Mouse (Mus musculus) CH12.LX (cell line): ENCODE measurements around the gene Il5.

Source experiments
- CTCF ChIP-seq, 2 experiments: IDR thresholded peaks in 1 of 2; conservative IDR thresholded peaks in 1 of 2; 2 replicates each; pipeline ENCODE4 v1.5.1; 2011 to 2012; ENCODE audit warnings: low read depth in 2 of 2, low read length in 2 of 2, improper control_type of control experiment in 1 of 2, inconsistent platforms in 1 of 2, mild to moderate bottlenecking in 1 of 2, moderate library complexity in 1 of 2
- MAX ChIP-seq: IDR thresholded peaks from 2 replicates; pipeline ENCODE4 v1.6.1; 2011; ENCODE audit warnings: low read length, improper control_type of control experiment
- POLR2A ChIP-seq: IDR thresholded peaks from 2 replicates; pipeline ENCODE4 v1.6.1; 2011; ENCODE audit warnings: low read depth, mild to moderate bottlenecking, improper control_type of control experiment, low read length
- ZC3H11A ChIP-seq: IDR thresholded peaks from 2 replicates; pipeline ENCODE4 v1.6.1; 2012; ENCODE audit warnings: low read depth, mild to moderate bottlenecking, inconsistent platforms, low read length, improper control_type of control experiment
- ZKSCAN1 ChIP-seq: IDR thresholded peaks from 2 replicates; pipeline ENCODE4 v1.6.1; 2012; ENCODE audit warnings: low read depth, inconsistent platforms, low read length, improper control_type of control experiment, borderline replicate concordance
- ZNF384 ChIP-seq: IDR thresholded peaks from 2 replicates; pipeline ENCODE4 v1.6.1; 2012; ENCODE audit warnings: low read depth, low read length, improper control_type of control experiment, inconsistent platforms

- no peak for TF ChIP-seq CTCF (conservative IDR thresholded peaks at IDR 0.05 in 1 of 2, IDR thresholded peaks at IDR 0.05 in 1 of 2; ENCODE audit: low read depth in 2 of 2, low read length in 2 of 2)
- no peak for TF ChIP-seq ZC3H11A
- no peak for TF ChIP-seq POLR2A
- TF ChIP-seq ZNF384 = no peak
- TF ChIP-seq MAX = no peak
- TF ChIP-seq ZKSCAN1 = no peak
Observed at GRCm38 (mm10) chr11:53761822-53762221, 41.2 kb downstream of the Il5 start.
